Comparison of ENCODE assay signal across 17 mouse cellular contexts in the genomic region with DNA sequence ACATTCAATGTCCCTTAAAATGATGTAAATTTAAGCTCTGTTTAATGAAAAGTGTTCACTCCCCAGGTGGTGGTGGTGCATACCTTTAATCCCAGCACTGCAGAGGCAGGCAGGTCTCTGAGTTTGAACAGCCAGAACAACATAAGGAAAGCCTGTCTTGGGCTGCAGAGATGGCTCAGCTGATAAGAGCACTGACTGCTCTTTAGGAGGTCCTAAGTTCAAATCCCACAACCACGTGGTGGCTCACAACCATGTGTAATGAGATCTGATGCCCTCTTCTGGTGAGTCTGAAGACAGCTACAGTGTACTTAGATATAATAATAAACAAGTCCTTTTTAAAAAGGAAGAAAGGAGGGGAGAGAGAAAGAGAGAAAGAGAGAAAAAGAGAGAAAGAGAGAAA. TPM values are rescaled to one million over a fixed set of nuclear protein-coding genes. Genes with fewer than 3 reads are reported as not detected.
A peak's percentile ranks its signal among the peaks of the same experiment; 100 is the strongest.
DNase-seq lines count a peak whose midpoint lies in the region; ATAC-seq and TF ChIP-seq lines count a peak whose summit lies in the region.
"Had no signal": no experiment of that assay in that cellular context is flagged by ENCODE, and none has a peak within 500 bp of the region (broad histone marks: within the 10 kb centered on the region; RNA-seq: fewer than 3 reads in every experiment).

No protein-coding gene starts in this region.

- H3K4me3 ChIP-seq in left cerebral cortex, adult 2 months: no peak overlapping the region
- H3K4me3 ChIP-seq in liver, postnatal 0 days (ENCODE audit: low read depth, low read length): no peak overlapping the region
- H3K4me3 ChIP-seq: embryonic facial prominence, embryonic 15.5 days; liver, embryonic 13.5 days; midbrain, embryonic 12.5 days had no signal

- no peak overlapping the region for H3K27ac ChIP-seq in left cerebral cortex, adult 2 months
- no peak overlapping the region for H3K27ac ChIP-seq in liver, postnatal 0 days (ENCODE audit: low read depth)
- H3K27ac ChIP-seq: embryonic facial prominence, embryonic 15.5 days; liver, embryonic 13.5 days; midbrain, embryonic 12.5 days had no signal

- no peak overlapping the region for H3K9ac ChIP-seq in liver, postnatal 0 days (replicated peaks)
- H3K9ac ChIP-seq: embryonic facial prominence, embryonic 15.5 days; liver, embryonic 13.5 days; midbrain, embryonic 12.5 days had no signal

- WGBS in liver, postnatal 0 days (ENCODE audit: insufficient replicate concordance): 57% methylated on average over 1 of the region's 1 CpGs

- H3K36me3 ChIP-seq in liver, postnatal 0 days (replicated peaks; ENCODE audit: insufficient read depth, low read length): no peaks in the 10 kb centered on the region
- H3K36me3 ChIP-seq: embryonic facial prominence, embryonic 15.5 days; liver, embryonic 13.5 days; midbrain, embryonic 12.5 days had no signal

- no peak for DNase-seq in left cerebral cortex, adult 2 months (ENCODE audit: extremely low spot score in 1 of 2, low spot score in 2 of 2)
- no peak for DNase-seq in left cerebral cortex, adult 9 months (ENCODE audit: low spot score in 2 of 2)
- DNase-seq in A20 (ENCODE audit: low read depth, low spot score) (peak; percentile 39), ES-CJ7 (ENCODE audit: low read depth, low spot score) (peak; percentile 55)
- DNase-seq in liver, postnatal 0 days: no peak
- DNase-seq in frontal cortex, postnatal 10 days (ENCODE audit: low spot score in 2 of 2): no peak
- no peak for DNase-seq in spleen, postnatal 10 days (ENCODE audit: low spot score in 2 of 2)
- DNase-seq: cerebellum, postnatal 10 days; heart, postnatal 4 days; kidney, adult 18-20 months; kidney, postnatal 36 days; liver, embryonic 13.5 days; right cerebral cortex, adult 18-20 months had no signal

- no peak for TF ChIP-seq EP300 in liver, postnatal 0 days (IDR thresholded peaks at IDR 0.05; ENCODE audit: low read depth)

- H3K27me3 ChIP-seq in liver, postnatal 0 days (ENCODE audit: insufficient read depth, low read length): no peaks in the 10 kb centered on the region
- H3K27me3 ChIP-seq: embryonic facial prominence, embryonic 15.5 days; liver, embryonic 13.5 days; midbrain, embryonic 12.5 days had no signal

- intact Hi-C loops in left cerebral cortex, adult 2 months (cut with DNase I): no loop called here

- H3K9me3 ChIP-seq in liver, postnatal 0 days (ENCODE audit: low read length): no peaks in the 10 kb centered on the region
- H3K9me3 ChIP-seq: embryonic facial prominence, embryonic 15.5 days; liver, embryonic 13.5 days; midbrain, embryonic 12.5 days had no signal

- H3K4me1 ChIP-seq in liver, postnatal 0 days (ENCODE audit: insufficient read depth): no peaks in the 10 kb centered on the region
- H3K4me1 ChIP-seq: embryonic facial prominence, embryonic 15.5 days; liver, embryonic 13.5 days; midbrain, embryonic 12.5 days had no signal

- no peak for ATAC-seq in liver, postnatal 0 days
- ATAC-seq in erythroblast, adult 5-6 weeks (replicated peaks; ENCODE audit: low FRiP score, poor library complexity, severe bottlenecking): no peak
- ATAC-seq: hindbrain, embryonic 16.5 days had no signal

- peak; percentile 6; the same call in 1 of the 2 replicates for TF ChIP-seq CTCF in left cerebral cortex, adult 2 months (IDR thresholded peaks at IDR 0.05)
- peak; percentile 39 for TF ChIP-seq CTCF in liver, postnatal 0 days (IDR thresholded peaks at IDR 0.05; ENCODE audit: low read depth)

- H3K4me2 ChIP-seq in liver, postnatal 0 days (ENCODE audit: low read depth, low read length): no peak overlapping the region
- H3K4me2 ChIP-seq: embryonic facial prominence, embryonic 15.5 days; liver, embryonic 13.5 days; midbrain, embryonic 12.5 days had no signal

RNA-seq across cellular contexts. Expression of a gene that starts 2.9 kb away (rescaled TPM):
- total RNA-seq in left cerebral cortex, adult 2 months (2021): 1 to 10 TPM; 1.3 to 1.8 TPM
- 9.0 and 10.1 TPM in 2 replicates for polyA plus RNA-seq in liver, postnatal 0 days (2015; fragmentation: Nextera tagmentation; extraction: Ambion mirVana)
- total RNA-seq in erythroblast, adult 5-6 weeks (2015; ENCODE audit: low replicate concordance): 26.9 and 31.6 TPM in 2 replicates
- total RNA-seq in erythroblast, adult 5-6 weeks (2017; ENCODE audit: low replicate concordance): 32.8 and 44.3 TPM in 2 replicates

Comparison
In these comparisons a context has a peak if more than half of its experiments do, and no peak if none do; other contexts are left out.
1. DNase-seq: peak in A20 (single experiment) and ES-CJ7 (single experiment); none in left cerebral cortex, adult 2 months (0 of 2), left cerebral cortex, adult 9 months (0 of 2), liver, postnatal 0 days (single experiment), frontal cortex, postnatal 10 days (0 of 2) and spleen, postnatal 10 days (0 of 2).
2. RNA of a gene that starts 2.9 kb away (total RNA-seq): 26.9 to 44.3 TPM in erythroblast, adult 5-6 weeks; 1.3 to 1.8 TPM in left cerebral cortex, adult 2 months; every median in the first group is over 10 times any median in the second.